Mouse (Mus musculus): ENCODE measurements around the gene Tmem56. TPM values are rescaled to one million over a fixed set of nuclear protein-coding genes. Genes with fewer than 3 reads are reported as not detected.

Gene Tmem56
- total RNA-seq, 2 experiments from 2014 or later: 4.6 to 8.2 TPM

GRCm38 (mm10) chr3:121171872-121172265, 111.0 kb downstream of the Tmem56 start:
- ATAC-seq (replicated peaks; ENCODE audit: poor library complexity): no peak

- peak; percentile 91 for ATAC-seq (replicated peaks; ENCODE audit: poor library complexity)
These were observed 111.5 kb downstream of the Tmem56 start, which contains the start of gene Rwdd3 for GRCm38 (mm10) chr3:121171243-121171871. Gene Rwdd3 (minus strand): TSS chr3:121171695.

GRCm38 (mm10) chr3:121170631-121171030, 112.3 kb downstream of the Tmem56 start:
- no peak for ATAC-seq (replicated peaks; ENCODE audit: poor library complexity)

GRCm38 (mm10) chr3:121169092-121169942, 113.6 kb downstream of the Tmem56 start:
- ATAC-seq (replicated peaks; ENCODE audit: poor library complexity): peak; percentile 59

- no peak for ATAC-seq (replicated peaks; ENCODE audit: poor library complexity)
These were observed 114.3 kb downstream of the Tmem56 start for GRCm38 (mm10) chr3:121168581-121168980.

- peak; percentile 91 for ATAC-seq (replicated peaks; ENCODE audit: poor library complexity)
These were observed 119.6 kb downstream of the Tmem56 start for GRCm38 (mm10) chr3:121163271-121163819.

DNA sequence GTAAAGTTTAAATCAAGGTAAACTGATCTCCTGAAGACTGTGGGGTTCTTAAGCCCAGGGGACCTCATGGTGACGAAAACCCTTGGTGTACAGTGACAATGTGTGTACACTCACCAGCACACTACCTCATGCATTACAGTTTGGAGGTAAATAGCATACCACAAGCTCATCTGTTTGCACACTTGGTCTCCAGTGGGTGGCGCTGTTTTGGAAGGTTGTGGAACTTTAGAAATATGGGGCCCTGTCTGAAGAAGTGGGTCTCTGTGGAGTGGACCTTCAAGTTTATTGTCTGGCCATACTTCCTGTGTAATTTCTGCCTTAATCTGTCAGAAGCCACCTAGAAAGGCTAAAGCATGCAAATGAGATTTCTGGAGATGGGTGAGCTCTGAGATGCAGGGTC, 121.2 kb downstream of the Tmem56 start:
- peak; percentile 57 for ATAC-seq (replicated peaks; ENCODE audit: poor library complexity)

- peak; percentile 23 for ATAC-seq (replicated peaks; ENCODE audit: poor library complexity)
These were observed 122.5 kb downstream of the Tmem56 start for GRCm38 (mm10) chr3:121160424-121160823.

GRCm38 (mm10) chr3:121159566-121159965, 123.3 kb downstream of the Tmem56 start:
- ATAC-seq (replicated peaks; ENCODE audit: poor library complexity): 0 out of 2 replicates have a peak, but pooled peaks have one; percentile 29

DNA sequence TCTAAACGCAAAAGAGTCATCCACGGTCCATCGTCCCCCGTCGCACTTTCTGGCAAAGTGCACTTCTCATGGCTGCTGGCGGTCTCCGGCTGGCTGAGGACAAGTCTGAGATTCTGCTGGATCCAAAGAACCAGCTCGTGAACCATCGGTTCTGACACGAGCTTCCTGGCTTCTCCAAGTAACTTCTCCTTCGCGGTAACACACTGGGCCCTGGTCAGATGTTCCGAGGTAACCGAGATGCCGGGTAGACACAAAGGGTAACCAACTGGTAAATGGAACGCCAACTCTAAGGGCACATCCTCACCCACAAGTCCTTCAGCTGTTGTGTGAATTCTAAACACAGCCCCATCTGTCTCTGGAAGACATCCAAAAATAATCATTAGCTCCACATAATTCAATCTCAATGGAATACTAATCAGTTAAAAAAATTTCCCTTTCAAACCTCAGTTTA, 124.0 kb downstream of the Tmem56 start:
- no peak for ATAC-seq (replicated peaks; ENCODE audit: poor library complexity)

DNA sequence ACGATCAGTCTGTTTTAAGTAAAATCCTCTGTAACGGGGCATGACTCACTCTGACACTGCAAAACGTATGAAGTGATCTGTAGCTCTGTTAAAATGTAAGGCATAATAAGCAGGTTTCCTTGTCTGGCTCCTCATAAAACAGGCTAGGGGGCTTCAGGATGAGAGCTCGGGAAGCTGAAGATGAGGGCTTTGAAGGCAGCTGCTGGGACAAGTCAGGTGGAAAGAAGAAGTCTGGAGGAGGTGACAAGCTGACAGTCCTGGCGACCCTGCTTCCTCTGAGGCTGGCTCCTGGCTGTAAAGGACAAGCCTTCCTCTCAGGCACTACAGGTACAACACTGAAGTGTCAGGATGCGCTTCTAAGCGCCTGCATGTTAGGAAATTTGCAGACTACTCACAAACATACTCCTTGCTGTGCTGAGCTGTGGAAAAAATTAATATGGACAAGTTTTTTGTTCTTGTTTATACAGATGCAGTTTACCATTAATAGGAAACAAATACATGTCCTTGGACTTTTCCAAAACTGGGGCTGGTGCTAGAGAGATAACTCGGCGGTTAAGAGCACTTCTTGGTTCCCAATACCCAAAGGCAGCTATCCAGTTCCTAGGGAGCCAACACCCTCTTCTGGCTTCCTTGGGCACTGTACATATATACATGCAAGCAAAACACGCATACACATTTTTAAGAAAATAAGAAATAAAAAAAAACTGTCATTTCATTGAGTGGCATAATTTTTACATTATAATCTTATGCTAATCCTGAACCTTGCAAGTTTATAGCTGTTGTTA, 125.2 kb downstream of the Tmem56 start:
- no peak for ATAC-seq (replicated peaks; ENCODE audit: poor library complexity)

DNA sequence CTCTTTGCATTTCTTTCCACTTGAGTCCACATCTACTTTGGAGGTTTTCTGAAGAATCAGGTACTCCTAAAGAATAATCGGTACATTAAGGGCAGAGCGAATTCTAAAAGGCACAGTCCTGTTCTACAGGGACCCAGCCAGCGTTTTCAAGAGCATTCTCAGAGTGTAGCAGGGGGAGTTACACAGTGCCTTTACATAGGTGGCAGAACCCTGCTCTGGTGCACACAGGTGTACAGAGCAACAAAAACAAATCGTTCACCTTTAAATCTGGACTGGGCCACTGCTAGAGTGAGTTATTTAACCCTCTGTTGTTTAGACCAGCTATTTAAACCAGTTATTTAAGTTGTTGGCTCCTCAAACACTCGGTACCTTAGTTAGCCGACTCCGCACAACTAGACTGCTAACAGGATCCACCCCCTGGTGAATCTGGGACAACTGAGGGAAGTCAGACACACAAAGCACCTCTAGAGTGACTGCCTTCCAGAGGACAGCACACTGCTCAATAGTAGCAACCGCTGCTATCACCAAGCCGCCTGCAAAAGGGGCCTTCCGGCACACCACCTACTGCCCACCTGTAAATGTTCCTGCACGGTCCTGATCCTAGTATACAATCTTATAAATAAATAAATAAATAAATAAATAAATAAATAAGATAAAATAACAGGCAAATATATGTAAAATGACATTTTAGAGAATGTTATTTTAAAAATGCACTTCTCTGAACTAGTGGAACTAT, 126.3 kb downstream of the Tmem56 start:
- no peak for ATAC-seq (replicated peaks; ENCODE audit: poor library complexity)

DNA sequence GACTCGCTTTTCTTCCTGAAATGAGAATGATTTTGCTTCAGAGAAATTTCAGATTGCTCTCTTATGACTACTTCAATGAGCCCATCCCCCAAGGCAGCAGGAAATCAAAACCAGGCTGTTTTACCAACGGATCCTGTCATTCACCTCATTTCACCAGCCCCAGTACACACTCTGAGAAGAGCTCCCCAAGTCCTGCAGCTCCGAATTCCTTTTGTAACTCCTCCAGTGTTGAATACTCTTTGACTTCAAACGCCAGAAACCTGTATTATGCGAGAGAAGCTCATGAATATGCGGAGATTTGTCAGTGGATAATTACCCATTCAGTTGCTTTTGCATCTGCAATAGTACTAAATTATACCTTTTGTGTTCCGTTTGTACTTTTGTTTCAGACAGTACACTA, 126.9 kb downstream of the Tmem56 start:
- no peak for ATAC-seq (replicated peaks; ENCODE audit: poor library complexity)

Other genes starting within 250 kb of the Tmem56 start
- gene Rwdd3, start 111.4 kb downstream of the Tmem56 start, total RNA-seq (2015): 3.2 and 3.5 TPM in 2 replicates
- gene Rwdd3, start 111.4 kb downstream of the Tmem56 start, total RNA-seq (2017): 5.9 and 6.5 TPM in 2 replicates
- gene Alg14, start 8.7 kb upstream of the Tmem56 start, total RNA-seq (2015): 16.0 and 24.2 TPM in 2 replicates
- 12.2 and 16.5 TPM in 2 replicates for gene Alg14, start 8.7 kb upstream of the Tmem56 start, total RNA-seq (2017)
- gene Cnn3, start 143.4 kb upstream of the Tmem56 start, total RNA-seq (2015): 38.8 and 43.0 TPM in 2 replicates
- gene Cnn3, start 143.4 kb upstream of the Tmem56 start, total RNA-seq (2017): 21.2 and 28.5 TPM in 2 replicates
- gene Slc44a3, start 249.3 kb upstream of the Tmem56 start, total RNA-seq (2015): 0.30 TPM in 1 of 2 replicates, not detected in the other
- 0.03 TPM in 1 of 2 replicates, not detected in the other for gene Slc44a3, start 249.3 kb upstream of the Tmem56 start, total RNA-seq (2017)

Measured in megakaryocyte progenitor cell, adult 5-6 weeks (primary cell).